Mouse (Mus musculus): ENCODE measurements around the gene Mcu.

- TF ChIP-seq CTCF (IDR thresholded peaks at IDR 0.05; ENCODE audit: low read depth) (no peak), EP300 (optimal IDR thresholded peaks at IDR 0.05) (no peak)
Observed at GRCm38 (mm10) chr10:59552456-59552855, 64.0 kb downstream of the Mcu start.

All from stomach, postnatal 0 days (tissue).